Mouse (Mus musculus) T-cell, adult 2 months (primary cell): Measurements from ENCODE around the gene Spop.

Experiments used
- DNase-seq: peaks from one replicate; pipeline ENCODE4 v3.0.0; 2022; ENCODE audit warnings: low spot score

Gene Spop

GRCm38 (mm10) chr11:95520456-95521072 lies 106.7 kb downstream of the Spop start:
- DNase-seq, result peak; percentile 87

DNA sequence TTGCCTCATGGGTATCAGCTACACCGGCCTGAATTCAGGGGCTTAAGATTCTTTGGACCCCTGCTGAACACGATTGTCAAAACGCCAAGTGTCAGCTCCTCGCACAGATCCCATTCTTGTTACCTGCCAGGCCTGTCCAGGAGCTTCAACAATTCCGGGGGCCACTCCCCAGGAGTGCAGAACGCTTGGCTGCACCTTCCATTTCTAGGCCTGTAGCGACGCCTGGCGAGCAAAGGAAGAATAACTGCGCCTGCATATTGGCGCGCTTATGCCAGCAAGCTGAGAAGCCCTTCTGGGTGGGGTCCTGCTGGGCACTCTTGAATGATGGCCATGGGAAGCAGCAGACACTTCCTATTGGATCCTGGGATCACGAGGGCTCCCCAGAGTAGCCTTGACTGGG lies 107.7 kb downstream of the Spop start:
- peak; percentile 59 for DNase-seq

- DNase-seq, result no peak
These were observed 113.4 kb downstream of the Spop start for GRCm38 (mm10) chr11:95527307-95527706.

DNA sequence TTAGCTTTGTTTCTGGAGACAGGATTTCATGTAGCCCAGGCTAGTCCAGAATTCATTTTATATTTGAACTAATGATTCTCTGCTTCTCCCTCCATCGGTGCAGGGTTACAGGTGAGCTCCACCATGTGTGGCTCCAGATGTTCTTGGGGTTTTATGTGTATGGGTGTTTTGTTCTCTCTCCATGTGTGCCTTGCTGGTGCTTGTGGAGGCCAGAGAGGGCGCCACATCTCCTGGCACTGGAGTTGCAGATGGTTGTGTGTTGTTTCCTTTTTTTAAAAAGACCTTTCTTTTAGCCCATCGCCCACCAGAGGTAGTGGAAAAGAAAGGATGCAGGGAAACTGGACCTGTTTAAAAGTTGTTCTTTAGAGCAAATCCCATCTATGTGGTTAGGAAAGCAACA lies 114.4 kb downstream of the Spop start:
- no peak for DNase-seq

DNA sequence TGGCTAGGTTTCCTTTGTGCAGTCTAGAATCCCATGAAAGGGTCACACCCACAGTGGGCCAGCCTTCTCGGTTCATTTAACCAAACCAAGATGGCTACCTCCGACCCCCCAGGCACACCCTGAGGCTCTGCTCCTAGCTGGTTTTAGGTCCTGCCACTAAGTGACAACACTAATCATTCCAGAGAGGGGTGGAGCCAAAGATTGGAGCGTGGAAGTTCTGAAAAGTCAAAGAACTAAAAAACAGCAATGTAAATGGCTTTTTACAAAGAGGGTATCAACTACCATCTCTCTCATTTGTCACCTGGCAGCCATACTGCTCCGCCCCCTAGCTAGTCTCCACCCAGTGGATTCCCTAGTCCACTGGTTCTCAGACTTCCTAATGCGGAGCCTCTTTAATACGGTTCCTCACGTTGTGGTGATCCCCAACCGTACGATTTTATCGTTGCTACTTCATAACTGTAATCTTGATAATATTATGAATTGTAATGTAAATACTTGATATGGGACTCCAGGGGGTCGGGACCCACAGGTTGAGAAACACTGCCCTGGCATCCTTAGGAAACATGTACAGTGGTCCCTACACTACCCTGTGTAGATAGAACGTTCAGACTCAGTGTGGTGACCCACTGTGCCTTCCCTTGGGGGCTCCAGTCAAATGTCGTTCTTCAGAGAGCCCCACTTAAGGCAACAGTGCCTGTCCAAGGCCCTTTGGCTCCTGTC lies 118.6 kb downstream of the Spop start:
- DNase-seq, result no peak

DNA sequence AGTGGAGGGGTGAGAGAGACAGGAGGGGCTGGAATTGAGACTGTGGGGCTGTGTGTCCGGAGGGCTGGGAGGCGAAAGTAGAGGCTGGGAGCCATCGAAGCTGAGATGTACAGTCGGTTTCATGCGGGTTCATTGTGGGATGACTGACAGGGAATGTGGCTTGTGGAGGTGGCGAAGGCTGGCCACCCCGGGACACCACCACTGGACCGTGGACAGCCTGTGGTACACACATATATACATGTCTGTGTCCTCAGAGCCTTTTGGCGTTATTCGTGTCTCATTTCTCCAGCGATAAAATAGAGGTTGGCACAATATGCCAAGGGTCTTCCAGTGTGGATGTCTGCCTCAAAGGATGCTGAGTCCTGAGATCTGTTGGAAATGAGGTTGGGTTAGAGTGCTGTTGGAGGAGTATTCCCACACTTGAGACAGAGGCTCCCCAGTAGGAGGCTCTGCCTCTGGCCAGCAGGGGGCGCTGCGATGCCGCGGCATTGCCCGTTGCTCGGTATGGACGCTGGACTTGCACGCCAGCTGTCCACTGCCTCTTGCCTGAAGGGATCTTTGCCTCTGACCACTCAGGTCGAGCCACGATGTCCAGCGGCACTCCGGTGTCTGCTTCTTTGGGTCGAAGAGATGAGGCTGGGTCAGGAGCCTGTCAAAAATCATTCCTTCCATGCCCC lies 119.7 kb downstream of the Spop start:
- peak; percentile 53 for DNase-seq

DNA sequence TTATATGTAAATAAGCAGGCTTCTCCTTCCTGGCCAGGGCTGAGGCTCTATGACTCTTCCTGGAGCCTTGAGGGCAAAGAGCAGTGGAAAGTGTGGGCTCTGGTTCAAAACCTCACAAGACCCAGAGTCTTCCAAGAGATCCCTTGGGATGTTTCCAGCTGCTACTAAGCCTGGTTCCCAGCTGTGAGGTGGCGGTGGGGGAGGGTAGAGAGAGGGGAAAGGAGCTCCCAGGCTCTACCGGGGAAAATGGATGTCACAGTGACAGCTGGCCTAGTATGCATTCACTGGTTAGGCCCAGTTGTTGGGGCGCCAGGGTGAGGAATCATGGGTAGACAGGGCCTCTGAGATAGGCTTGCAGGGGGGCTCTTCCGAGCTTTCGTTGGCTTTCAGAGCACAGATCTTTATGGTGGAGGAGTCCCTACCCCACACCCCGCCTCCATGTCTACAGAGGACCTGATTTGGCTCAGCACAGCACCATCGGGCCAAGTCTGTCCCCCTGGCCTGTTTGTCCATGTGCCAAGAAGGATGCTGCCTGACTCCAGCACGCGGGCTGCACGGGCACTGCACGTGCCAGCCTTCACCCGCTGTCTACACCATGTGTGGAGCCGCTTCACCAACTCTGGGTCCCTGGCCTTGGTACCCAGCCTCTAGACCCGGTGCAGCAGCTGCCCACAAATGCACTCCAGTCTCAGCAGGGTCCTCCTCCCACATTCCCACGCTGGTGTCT lies 124.7 kb downstream of the Spop start:
- DNase-seq, result no peak

DNA sequence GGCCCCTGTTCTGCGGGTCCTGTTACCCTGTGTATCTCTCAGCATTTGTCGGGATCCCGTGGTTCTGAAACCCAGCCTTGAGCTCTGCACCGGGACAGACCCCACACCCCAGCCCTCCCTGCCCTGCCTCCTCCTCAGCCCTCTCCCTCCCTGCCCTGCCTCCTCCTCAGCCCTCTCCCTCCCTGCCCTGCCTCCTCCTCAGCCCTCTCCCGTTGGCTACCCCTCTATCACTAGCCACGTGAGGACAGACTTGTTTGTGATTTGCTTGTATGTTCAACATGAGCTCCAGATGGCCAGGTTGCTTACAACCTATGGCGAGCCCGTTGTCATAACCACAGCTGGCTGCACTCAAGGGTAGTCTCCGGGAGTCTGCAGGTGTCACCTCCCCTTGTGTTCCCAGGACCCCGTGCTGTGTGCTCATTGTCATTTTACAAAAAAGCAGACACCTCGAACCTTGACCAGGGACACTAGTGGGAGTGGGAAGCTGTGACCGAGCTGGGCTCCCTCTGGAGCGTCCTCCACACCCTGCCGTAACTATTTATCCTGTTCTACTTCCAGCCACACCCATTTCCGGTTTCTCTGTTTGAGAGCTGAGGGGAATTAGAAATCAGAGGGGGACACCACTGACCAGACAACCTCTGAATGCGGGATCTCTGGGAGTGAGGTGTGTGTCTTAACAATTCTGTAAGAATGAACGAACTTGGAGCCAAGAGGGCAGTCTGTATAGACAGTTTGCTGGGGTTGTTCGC lies 126.9 kb downstream of the Spop start:
- no peak for DNase-seq
